Mouse (Mus musculus) thymus, postnatal 10 days (tissue): Measurements from ENCODE around the gene Gm2310.
"Not testable (repeated sequence)": the region's sequence is repeated elsewhere in the genome, so short reads cannot be mapped to it uniquely, and the experiment has no call there.

ENCODE experiments used
- DNase-seq, 2 experiments: peaks; one replicate each; pipeline ENCODE4 v3.0.0; 2021; ENCODE audit warnings: low spot score in 2 of 2

The Gm2310 gene

GRCm38 (mm10) chr15:8519853-8520252 is at the start of gene Gm2310:
Gene Gm2310, minus strand, starts transcription at chr15:8519953.
- DNase-seq, result not testable (repeated sequence)

- peak; percentile 96 for DNase-seq
Observed at GRCm38 (mm10) chr15:8568645-8569528, 49.1 kb upstream of the Gm2310 start.

- peak; percentile 81 to 87 for DNase-seq
Observed at GRCm38 (mm10) chr15:8568286-8568644, 48.5 kb upstream of the Gm2310 start.

GRCm38 (mm10) chr15:8565416-8565815 is 45.7 kb upstream of the Gm2310 start:
- no peak for DNase-seq

- DNase-seq, result no peak
Observed at GRCm38 (mm10) chr15:8564331-8564730, 44.6 kb upstream of the Gm2310 start.

- no peak for DNase-seq
Observed at GRCm38 (mm10) chr15:8563423-8564194, 43.9 kb upstream of the Gm2310 start.

- no peak for DNase-seq
Observed at GRCm38 (mm10) chr15:8562776-8563175, 43.0 kb upstream of the Gm2310 start.

GRCm38 (mm10) chr15:8531201-8531600 is 11.4 kb upstream of the Gm2310 start:
- DNase-seq, result no peak

- no peak for DNase-seq
Observed at GRCm38 (mm10) chr15:8512957-8513356, 6.8 kb downstream of the Gm2310 start.

GRCm38 (mm10) chr15:8511861-8512260 is 7.9 kb downstream of the Gm2310 start:
- peak; percentile 44 to 53 for DNase-seq

GRCm38 (mm10) chr15:8502431-8502830 is 17.3 kb downstream of the Gm2310 start:
- DNase-seq, result no peak

GRCm38 (mm10) chr15:8485261-8485660 is 34.5 kb downstream of the Gm2310 start:
- no peak for DNase-seq

- no peak for DNase-seq
Observed at GRCm38 (mm10) chr15:8469006-8469575, 50.7 kb downstream of the Gm2310 start.
